Mouse (Mus musculus) natural killer cell, adult 2 months (primary cell): ENCODE data around the gene Mrps12.
A peak's percentile ranks its signal among the peaks of the same experiment; 100 is the strongest.

Experiments used
- DNase-seq, 2 experiments: peaks; one replicate each; pipeline ENCODE4 v3.0.0; 2022; ENCODE audit warnings: low spot score in 2 of 2

Gene Mrps12

DNA sequence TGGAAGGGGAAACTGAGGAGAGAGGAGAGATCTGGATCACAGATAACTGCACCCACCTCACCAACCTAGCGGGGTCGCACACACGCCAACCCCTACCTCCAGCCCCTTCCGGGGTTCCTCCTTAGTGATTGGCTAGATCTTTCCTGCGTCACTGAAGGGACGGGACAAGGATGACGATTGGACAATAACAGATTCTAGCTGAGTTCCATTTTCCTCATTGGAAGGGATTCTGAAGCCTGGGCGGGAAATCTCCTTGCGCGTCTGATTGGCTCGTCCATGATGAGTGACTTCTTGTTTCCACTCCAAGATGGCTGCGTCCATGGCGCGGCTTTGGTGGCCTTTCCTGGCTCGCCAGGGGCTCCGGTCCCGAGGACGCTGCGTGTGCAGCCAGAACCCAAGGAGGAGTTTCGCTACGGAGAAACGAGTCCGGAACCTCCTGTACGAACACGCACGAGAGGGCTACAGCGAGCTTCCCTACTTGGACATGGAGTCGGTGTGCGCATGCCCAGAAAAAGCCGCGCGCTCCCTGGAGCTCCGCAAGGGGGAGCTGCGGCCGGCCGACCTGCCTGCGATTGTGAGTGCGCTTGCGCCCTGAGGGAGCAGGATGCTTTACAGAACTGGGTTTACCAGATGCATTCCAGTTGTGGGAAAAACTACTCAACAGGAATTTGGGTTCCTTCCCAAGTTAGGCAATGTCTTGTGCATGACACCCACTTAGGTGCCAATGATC lies at the start of gene Mrps12, which contains the start of gene Sars2:
Gene Mrps12, minus strand, starts transcription at position 112 of the 730 bp plus-strand sequence.
Gene Sars2, plus strand, starts transcription at position 284 of the 730 bp plus-strand sequence.
- DNase-seq = peak; percentile 96 to 97

GRCm38 (mm10) chr7:28790066-28790806 lies 48.6 kb upstream of the Mrps12 start:
- DNase-seq = no peak

- DNase-seq = no peak
Measured at GRCm38 (mm10) chr7:28789235-28789634, 47.6 kb upstream of the Mrps12 start.

DNA sequence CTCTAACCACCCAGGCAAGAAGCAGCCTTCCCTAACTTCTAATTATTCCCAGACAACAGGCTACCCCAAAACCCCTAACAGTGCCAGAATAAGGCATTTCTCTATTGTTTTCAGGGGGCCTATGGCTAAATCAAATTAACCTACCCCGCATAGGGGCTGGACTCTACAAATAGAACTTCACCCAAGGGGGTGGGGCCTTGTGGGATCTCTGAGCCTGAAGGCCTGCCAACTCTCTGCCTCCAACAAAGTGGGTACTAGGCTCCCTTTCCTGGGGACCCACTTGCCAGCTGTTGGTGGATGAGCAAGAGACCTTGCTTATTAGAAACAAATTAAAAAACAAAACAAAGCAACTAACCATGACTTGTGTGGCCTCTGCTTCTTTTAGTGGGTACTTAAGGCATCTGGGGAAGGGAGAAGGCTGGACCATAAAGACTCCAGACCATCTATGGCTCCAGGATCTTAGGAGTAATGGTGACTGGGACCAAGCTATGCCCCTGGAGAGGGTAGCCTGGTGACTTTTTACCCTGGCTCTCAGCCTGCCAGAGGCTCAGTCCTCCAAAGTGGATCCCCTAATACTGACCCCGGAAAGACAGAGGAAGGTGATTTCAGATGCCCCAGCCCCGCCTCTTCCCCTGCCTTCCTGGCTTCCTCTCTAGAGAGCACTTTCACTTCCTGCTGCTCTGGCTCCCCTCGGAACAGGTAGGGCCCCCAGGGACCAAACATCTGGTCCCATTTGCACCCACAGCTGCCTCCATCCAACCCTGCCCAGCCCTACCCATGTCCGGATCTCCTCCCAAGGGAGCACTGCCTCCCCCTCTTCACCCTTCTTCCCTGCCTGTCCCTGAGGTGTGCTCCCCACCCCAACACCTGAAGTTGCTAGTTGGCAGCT lies 46.9 kb upstream of the Mrps12 start, which contains the start of gene Rinl:
Gene Rinl, plus strand, starts transcription at position 663 of the 889 bp plus-strand sequence.
- peak; percentile 42 to 80 for DNase-seq

GRCm38 (mm10) chr7:28787884-28788283 lies 46.3 kb upstream of the Mrps12 start:
- no peak for DNase-seq

- no peak for DNase-seq
Measured at GRCm38 (mm10) chr7:28785161-28785560, 43.5 kb upstream of the Mrps12 start.

DNA sequence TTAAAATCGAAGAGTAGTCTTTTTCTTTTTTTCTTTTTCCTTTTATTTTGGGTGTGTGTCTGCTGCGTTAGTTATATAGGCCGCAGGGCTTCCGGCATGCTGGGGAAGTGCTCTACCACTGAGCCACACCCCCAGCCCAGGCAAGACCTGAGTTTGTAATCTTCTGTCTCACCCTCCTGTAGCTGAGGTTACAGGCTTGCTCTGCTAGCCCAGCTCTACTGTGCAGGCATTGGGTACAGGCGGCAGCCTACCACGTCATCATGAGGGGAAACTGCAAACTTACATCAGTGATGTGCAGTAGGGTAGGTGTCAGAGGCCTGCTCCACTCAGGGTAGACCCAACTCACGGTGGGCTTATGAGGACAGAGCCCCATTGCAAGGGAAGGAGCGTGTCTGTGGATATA lies 39.6 kb upstream of the Mrps12 start:
- peak; percentile 78 to 80 for DNase-seq

GRCm38 (mm10) chr7:28780857-28781256 lies 39.2 kb upstream of the Mrps12 start:
- DNase-seq = no peak

GRCm38 (mm10) chr7:28780067-28780658 lies 38.5 kb upstream of the Mrps12 start:
- peak; percentile 89 for DNase-seq

GRCm38 (mm10) chr7:28778825-28779224 lies 37.2 kb upstream of the Mrps12 start:
- no peak for DNase-seq

DNA sequence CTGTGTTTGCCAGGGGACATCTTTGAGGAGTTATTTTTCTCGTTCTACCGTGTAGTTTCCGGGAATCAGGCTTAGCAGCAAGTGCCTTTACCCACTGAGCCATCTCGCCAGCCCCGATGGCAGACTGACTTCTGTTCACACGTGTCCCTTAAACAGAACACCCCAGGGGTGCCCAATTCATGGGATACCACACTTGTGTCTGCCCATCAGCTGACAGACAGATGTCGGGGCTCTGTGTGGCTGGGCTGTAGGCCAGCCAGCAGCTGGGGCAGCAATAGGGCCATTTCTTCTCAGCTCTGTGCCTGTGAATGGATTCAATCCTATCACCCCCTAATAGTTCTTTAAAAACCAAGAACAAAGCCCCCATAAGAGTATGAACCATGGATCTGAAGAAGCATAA lies 33.5 kb upstream of the Mrps12 start:
- DNase-seq = no peak

GRCm38 (mm10) chr7:28774164-28774563 lies 32.5 kb upstream of the Mrps12 start:
- DNase-seq = no peak

GRCm38 (mm10) chr7:28773163-28773562 lies 31.5 kb upstream of the Mrps12 start:
- no peak for DNase-seq

- DNase-seq = no peak
Measured at GRCm38 (mm10) chr7:28771867-28772266, 30.2 kb upstream of the Mrps12 start.

GRCm38 (mm10) chr7:28770309-28770708 lies 28.7 kb upstream of the Mrps12 start:
- no peak for DNase-seq

DNA sequence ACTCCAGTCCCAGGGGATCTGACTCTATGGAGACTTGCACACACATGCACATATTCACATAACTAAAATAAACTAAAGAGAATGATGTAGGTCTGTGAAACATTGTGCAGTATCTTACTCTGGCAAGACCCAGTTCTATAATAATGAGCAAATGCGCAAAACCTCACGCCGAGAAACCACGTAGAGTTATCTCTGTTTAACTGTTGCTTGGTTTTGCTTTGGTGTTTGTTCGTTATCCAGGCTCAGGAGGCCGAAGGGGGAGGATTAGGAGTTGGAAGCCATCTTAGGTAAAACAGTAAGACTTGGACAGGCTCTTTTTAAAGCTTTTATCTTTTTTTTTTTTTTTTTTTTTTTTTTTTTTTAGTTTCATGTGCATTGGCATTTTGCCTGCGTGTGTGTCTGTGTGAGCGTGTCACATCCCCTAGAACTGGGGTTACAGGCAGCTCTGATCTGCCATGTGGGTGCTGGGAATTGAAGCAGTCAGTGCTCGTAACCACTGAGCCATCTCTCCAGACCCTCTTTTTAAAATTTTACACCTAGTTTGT lies 27.9 kb upstream of the Mrps12 start:
- no peak for DNase-seq

GRCm38 (mm10) chr7:28767462-28767965 lies 25.9 kb upstream of the Mrps12 start, which contains the start of gene Nfkbib:
Gene Nfkbib (minus strand): TSS chr7:28767512.
- DNase-seq = no peak

DNA sequence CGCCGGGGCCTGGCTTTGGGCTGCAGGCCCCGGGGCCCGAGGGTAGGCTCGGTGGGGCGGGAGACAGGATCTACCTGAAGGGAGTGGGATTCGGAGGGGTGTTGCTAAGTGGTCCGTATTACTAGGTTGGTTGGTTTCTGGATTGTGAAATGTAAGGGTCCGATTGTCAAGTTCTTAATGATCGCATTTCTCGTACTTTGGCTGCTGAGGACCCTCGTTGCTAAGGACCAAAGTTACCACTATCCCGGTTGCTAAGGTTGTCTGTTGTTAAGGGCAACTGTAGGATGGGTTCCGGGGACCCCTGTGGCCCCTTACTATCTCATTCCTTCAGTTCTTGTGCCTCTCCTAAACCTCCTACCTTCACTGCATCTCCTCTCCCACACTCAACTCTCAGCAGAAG lies 25.3 kb upstream of the Mrps12 start:
- no peak for DNase-seq

DNA sequence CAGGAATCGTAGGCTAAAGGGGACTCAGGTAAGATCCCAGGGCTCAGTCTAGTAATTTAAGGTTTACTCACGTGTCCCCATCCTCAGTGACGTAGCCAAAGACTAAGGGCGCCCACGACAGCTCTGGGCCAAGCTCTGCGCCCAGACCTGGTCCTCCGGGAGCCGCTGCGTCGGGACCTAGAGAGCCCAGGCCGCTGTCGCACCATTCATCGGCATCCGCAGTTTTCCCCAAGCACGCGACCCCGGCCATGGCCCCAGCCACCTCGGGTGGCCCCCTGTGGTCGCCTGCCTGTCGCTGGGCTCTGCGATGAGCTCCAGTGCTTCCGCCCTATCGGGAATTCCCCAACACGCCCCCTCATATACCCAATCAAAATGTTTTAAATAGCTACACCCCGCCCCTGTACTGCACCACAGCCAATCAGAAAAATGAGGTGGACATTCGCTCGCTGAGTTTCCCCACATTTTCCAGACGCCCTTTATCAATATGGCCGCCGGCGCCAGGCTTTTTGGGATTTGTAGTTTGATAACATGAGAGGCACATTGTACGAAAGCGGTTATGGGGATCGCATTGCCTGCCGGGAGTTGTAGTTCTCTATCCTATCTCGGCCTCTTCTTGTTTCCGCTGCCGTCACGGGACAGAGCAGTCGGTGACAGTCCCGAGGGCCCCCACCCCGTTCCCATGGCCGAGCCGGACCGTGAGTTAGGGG lies 24.7 kb upstream of the Mrps12 start, which contains the start of gene Sirt2:
Gene Sirt2, plus strand, starts transcription at position 563 of the 707 bp plus-strand sequence.
- DNase-seq = peak; percentile 98 to 99

GRCm38 (mm10) chr7:28765211-28765610 lies 23.6 kb upstream of the Mrps12 start:
- no peak for DNase-seq
